Mouse (Mus musculus) small intestine, adult 2 months (tissue): ENCODE results near the gene Fam53b.

ENCODE experiments used
- CTCF ChIP-seq: fragments of 200-500 bp; IDR thresholded peaks from 2 replicates; pipeline ENCODE4 v1.5.1; 2012; ENCODE audit warnings: low read depth, mild to moderate bottlenecking, control low read depth, inconsistent platforms, low read length, moderate library complexity, mixed read lengths; ENCODE audit not compliant: insufficient replicate concordance, insufficient read length; ENCODE audit errors: extremely low read depth
- POLR2A ChIP-seq: fragments of 200-500 bp; IDR thresholded peaks from 2 replicates; pipeline ENCODE4 v1.6.1; 2012; ENCODE audit warnings: low read depth, mild to moderate bottlenecking, control low read depth, inconsistent platforms, low read length, moderate library complexity

DNA sequence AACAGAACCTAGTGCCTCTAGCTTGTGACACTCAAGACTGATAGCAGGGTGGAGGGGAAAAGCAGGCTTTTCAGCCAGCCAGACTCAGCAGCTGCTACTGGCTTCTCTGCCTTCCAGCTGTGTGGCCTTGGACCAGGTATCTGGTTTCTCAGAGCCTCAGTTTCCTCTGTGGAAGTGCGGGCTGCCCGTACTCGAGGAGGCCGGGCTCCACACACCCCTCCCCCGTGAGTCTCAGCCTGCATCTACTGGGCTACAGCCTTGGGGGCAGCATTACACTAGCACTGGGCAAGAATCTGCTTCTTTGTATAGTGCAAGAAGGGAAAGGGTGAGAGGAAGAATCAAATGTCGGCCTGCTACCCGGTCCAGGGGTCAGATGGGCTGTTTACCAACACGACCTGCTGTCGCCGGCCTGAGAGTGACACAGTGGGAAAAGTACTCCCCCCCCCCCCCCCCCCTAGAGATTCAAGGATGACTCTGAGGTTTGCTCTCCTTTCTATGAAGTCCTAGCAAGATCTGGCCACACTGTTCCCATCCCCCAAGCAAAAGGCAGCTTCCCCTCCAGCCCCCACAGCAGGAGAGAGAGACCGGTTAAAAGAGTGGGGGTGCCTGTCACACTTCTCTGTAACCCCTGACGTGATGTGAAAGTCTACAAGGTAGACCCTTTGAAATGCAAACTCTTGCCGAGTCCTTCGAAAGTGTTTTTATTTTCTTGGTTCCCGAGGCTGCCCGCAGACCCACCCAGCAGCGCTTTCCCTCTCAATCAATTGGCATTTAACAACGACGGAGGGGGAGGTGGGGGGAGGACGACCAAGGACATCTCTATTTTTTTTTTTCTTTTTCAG is 4.6 kb downstream of the Fam53b start:
- TF ChIP-seq CTCF (no peak), POLR2A (no peak)
